Mouse (Mus musculus) heart, embryonic 12.5 days (tissue): Measurements from ENCODE around the gene Gm10772. TPM values are rescaled to one million over a fixed set of nuclear protein-coding genes. Genes with fewer than 3 reads are reported as not detected.
"Not testable (repeated sequence)": the region's sequence is repeated elsewhere in the genome, so short reads cannot be mapped to it uniquely, and the experiment has no call there.

Experiments
- ATAC-seq: fragments of 200-750 bp; cut with Nextera tagmentation; 2 replicates; pipeline ENCODE4 v1.8.0; 2017; ENCODE audit warnings: moderate TSS enrichment, moderate library complexity; ENCODE audit not compliant: insufficient number of reproducible peaks, low FRiP score
- H3K27ac ChIP-seq: fragments of 300-500 bp; sonication (generic); 2 replicates; pipeline ENCODE4 v1.5.1; 2016; ENCODE audit warnings: mild to moderate bottlenecking, moderate library complexity; ENCODE audit not compliant: poor library complexity, severe bottlenecking
- H3K27me3 ChIP-seq: fragments of 300-500 bp; sonication (generic); replicated peaks from 2 replicates; pipeline ENCODE4 v1.6.1; 2016; ENCODE audit warnings: mild to moderate bottlenecking, moderate library complexity
- H3K36me3 ChIP-seq: fragments of 300-500 bp; sonication (generic); 2 replicates; pipeline ENCODE4 v1.6.1; 2016; ENCODE audit warnings: mild to moderate bottlenecking, moderate library complexity
- H3K4me1 ChIP-seq: fragments of 300-500 bp; sonication (generic); replicated peaks from 2 replicates; pipeline ENCODE4 v1.6.1; 2016; ENCODE audit warnings: mild to moderate bottlenecking
- H3K4me2 ChIP-seq: fragments of 300-500 bp; sonication (generic); 2 replicates; pipeline ENCODE4 v1.6.1; 2016; ENCODE audit warnings: mild to moderate bottlenecking, moderate library complexity
- H3K4me3 ChIP-seq: fragments of 300-500 bp; sonication (generic); 2 replicates; pipeline ENCODE4 v1.5.1; 2016; ENCODE audit warnings: mild to moderate bottlenecking
- H3K9ac ChIP-seq: fragments of 300-500 bp; sonication (generic); 2 replicates; pipeline ENCODE4 v1.6.1; 2016; ENCODE audit warnings: mild to moderate bottlenecking, moderate library complexity
- H3K9me3 ChIP-seq: fragments of 300-500 bp; sonication (generic); replicated peaks from 2 replicates; pipeline ENCODE4 v1.6.1; 2016; ENCODE audit warnings: mild to moderate bottlenecking, moderate library complexity
- WGBS: fragments of 180-500 bp; shearing (Covaris S2); methylation state at CpG from one replicate; pipeline ENCODE4 v1.1.7; 2016; 5-methylcytosine and 5-hydroxymethylcytosine counted together
- polyA plus RNA-seq: library from polyadenylated mRNA; unstranded; fragments of >200 nt; fragmentation: Nextera tagmentation; extraction: Ambion mirVana; gene quantifications from 2 replicates; pipeline ENCODE4 v1.2.1, GENCODE M21; 2016

Gene Gm10772
- polyA plus RNA-seq, result not detected in 2 replicates

GRCm38 (mm10) chr13:66227473-66227872, at the start of gene Gm10772:
Gm10772 (minus strand) TSS chr13:66227573.
- H3K4me1 ChIP-seq, result not testable (repeated sequence)
- WGBS, result 71% methylated on average over 2 of the region's 3 CpGs

GRCm38 (mm10) chr13:66263914-66264313, 36.5 kb upstream of the Gm10772 start:
- H3K9ac ChIP-seq, H3K27me3 ChIP-seq, H3K4me3 ChIP-seq, H3K27ac ChIP-seq, ATAC-seq, H3K4me2 ChIP-seq, H3K36me3 ChIP-seq, H3K4me1 ChIP-seq, H3K9me3 ChIP-seq: not testable (repeated sequence)
- WGBS, result no CpG with 5 or more reads among the region's 1 CpGs

More at GRCm38 (mm10) chr13:66227473-66227872, at the start of gene Gm10772:
- H3K4me2 ChIP-seq, H3K4me3 ChIP-seq, H3K27me3 ChIP-seq, H3K9ac ChIP-seq, ATAC-seq, H3K36me3 ChIP-seq, H3K9me3 ChIP-seq, H3K27ac ChIP-seq: not testable (repeated sequence)

- ATAC-seq, H3K4me3 ChIP-seq, H3K9ac ChIP-seq, H3K36me3 ChIP-seq, H3K4me1 ChIP-seq, H3K4me2 ChIP-seq, H3K27me3 ChIP-seq, H3K27ac ChIP-seq, H3K9me3 ChIP-seq: not testable (repeated sequence)
- 75% methylated on average over 5 of the region's 7 CpGs for WGBS
Observed at GRCm38 (mm10) chr13:66263141-66263540, 35.8 kb upstream of the Gm10772 start.

DNA sequence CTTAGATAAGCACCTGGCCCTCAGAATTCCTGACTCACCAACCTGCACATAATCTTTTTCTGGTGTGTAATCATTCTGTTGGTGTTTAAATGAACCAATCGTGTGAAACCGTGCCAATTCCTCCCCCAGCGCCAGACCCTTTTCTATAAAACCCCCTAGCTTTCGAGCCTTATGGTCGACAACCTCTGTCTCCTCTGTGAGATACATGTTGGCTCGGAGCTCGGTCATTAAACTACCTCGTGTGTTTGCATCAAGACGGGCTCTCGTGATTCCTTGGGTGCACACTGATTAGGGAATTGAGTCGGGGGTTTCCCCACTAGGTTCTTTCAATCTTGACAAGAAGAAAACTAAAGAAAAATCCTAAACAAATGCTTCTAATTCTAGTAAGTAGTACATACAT, 13.0 kb downstream of the Gm10772 start:
- Histone ChIP-seq H3K9me3 (no peaks in the 10 kb centered on the region), H3K4me3 (no peak overlapping the region), H3K27ac (no peak overlapping the region), H3K4me2 (no peak overlapping the region), H3K9ac (no peak overlapping the region), H3K27me3 (no peaks in the 10 kb centered on the region), H3K36me3 (no peaks in the 10 kb centered on the region), H3K4me1 (no peaks in the 10 kb centered on the region)
- WGBS, result no CpG with 5 or more reads among the region's 11 CpGs
- no peak for ATAC-seq

GRCm38 (mm10) chr13:66213811-66214210, 13.6 kb downstream of the Gm10772 start:
- not testable (repeated sequence) for ATAC-seq, H3K9me3 ChIP-seq, H3K4me2 ChIP-seq, H3K36me3 ChIP-seq, H3K9ac ChIP-seq, H3K4me3 ChIP-seq, H3K27ac ChIP-seq, H3K4me1 ChIP-seq, H3K27me3 ChIP-seq
- WGBS, result no CpG with 5 or more reads among the region's 1 CpGs

DNA sequence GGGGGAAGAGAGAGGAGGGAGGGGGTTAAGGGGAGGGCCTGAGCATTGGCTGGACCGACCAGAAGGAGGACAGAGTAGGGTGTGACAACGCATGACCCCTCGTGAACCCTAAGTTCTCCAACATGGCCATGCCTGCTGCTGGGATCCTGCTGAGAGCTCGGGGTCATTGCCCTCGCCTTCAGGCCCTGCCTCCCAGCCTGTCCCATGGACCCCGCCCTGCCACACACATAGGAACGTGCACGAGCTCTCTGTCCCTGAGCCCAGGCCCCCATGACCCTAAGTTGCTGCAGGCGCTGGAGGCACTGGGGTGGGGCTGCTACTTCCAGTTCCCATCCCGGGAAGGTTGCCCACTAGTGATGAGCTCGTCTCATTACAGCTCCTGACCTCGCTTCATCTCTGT, 48.2 kb downstream of the Gm10772 start:
- H3K27me3 ChIP-seq, H3K4me3 ChIP-seq, H3K4me2 ChIP-seq, ATAC-seq, H3K9me3 ChIP-seq, H3K36me3 ChIP-seq, H3K9ac ChIP-seq, H3K27ac ChIP-seq, H3K4me1 ChIP-seq: not testable (repeated sequence)
- WGBS, result 83% methylated on average over 6 of the region's 12 CpGs

Other genes starting within 250 kb of the Gm10772 start
- gene Gm10324, start 108.0 kb downstream of the Gm10772 start, polyA plus RNA-seq, result not detected in 2 replicates
- not detected in 2 replicates for gene 2410141K09Rik, start 213.5 kb upstream of the Gm10772 start, polyA plus RNA-seq